Mouse (Mus musculus) liver, embryonic 13.5 days (tissue): ENCODE measurements around the gene Gm26661. TPM values are rescaled to one million over a fixed set of nuclear protein-coding genes. Genes with fewer than 3 reads are reported as not detected.

Source experiments
- ATAC-seq: fragments of 200-750 bp; cut with Nextera tagmentation; 2 replicates; pipeline ENCODE4 v1.8.0; 2017; ENCODE audit warnings: low read depth, mild to moderate bottlenecking, moderate number of reproducible peaks, moderate library complexity
- DNase-seq: peaks from one replicate; pipeline ENCODE4 v3.0.0; 2022
- H3K27ac ChIP-seq: fragments of 300-500 bp; sonication (generic); 2 replicates; pipeline ENCODE4 v1.5.1; 2015; ENCODE audit warnings: moderate library complexity, mild to moderate bottlenecking, inconsistent platforms
- H3K27me3 ChIP-seq: fragments of 300-500 bp; sonication (generic); 2 replicates; pipeline ENCODE4 v1.6.1; 2015; ENCODE audit warnings: mild to moderate bottlenecking, inconsistent platforms
- H3K36me3 ChIP-seq: fragments of 300-500 bp; sonication (generic); 2 replicates; pipeline ENCODE4 v1.6.1; 2015; ENCODE audit warnings: mild to moderate bottlenecking, inconsistent platforms
- H3K4me1 ChIP-seq: fragments of 300-500 bp; sonication (generic); replicated peaks from 2 replicates; pipeline ENCODE4 v1.6.1; 2015; ENCODE audit warnings: inconsistent platforms
- H3K4me2 ChIP-seq: fragments of 300-500 bp; sonication (generic); 2 replicates; pipeline ENCODE4 v1.6.1; 2015; ENCODE audit warnings: inconsistent platforms, mild to moderate bottlenecking, moderate library complexity
- H3K4me3 ChIP-seq: fragments of 300-500 bp; sonication (generic); replicated peaks from 2 replicates; pipeline ENCODE4 v1.5.1; 2015; ENCODE audit warnings: mild to moderate bottlenecking, inconsistent platforms
- H3K9ac ChIP-seq: fragments of 300-500 bp; sonication (generic); 2 replicates; pipeline ENCODE4 v1.6.1; 2015; ENCODE audit warnings: mild to moderate bottlenecking, inconsistent platforms
- H3K9me3 ChIP-seq: fragments of 300-500 bp; sonication (generic); replicated peaks from 2 replicates; pipeline ENCODE4 v1.6.1; 2016; ENCODE audit warnings: inconsistent platforms
- WGBS: fragments of 180-500 bp; shearing (Covaris S2); methylation state at CpG from one replicate; pipeline ENCODE4 v1.1.7; 2015; ENCODE audit not compliant: insufficient replicate concordance; 5-methylcytosine and 5-hydroxymethylcytosine counted together
- polyA plus RNA-seq: library from polyadenylated mRNA; unstranded; fragments of >200 nt; fragmentation: Nextera tagmentation; extraction: Ambion mirVana; gene quantifications from 2 replicates; pipeline ENCODE4 v1.2.1, GENCODE M21; 2015

The Gm26661 gene
- polyA plus RNA-seq, 1 experiment from 2014 or later: not detected

- Histone ChIP-seq H3K36me3 (no peaks in the 10 kb centered on the region), H3K4me2 (no peak overlapping the region), H3K27me3 (no peaks in the 10 kb centered on the region), H3K9me3 (no peaks in the 10 kb centered on the region; the same call in 1 of the 2 replicates), H3K4me1 (no peaks in the 10 kb centered on the region), H3K4me3 (no peak overlapping the region), H3K9ac (no peak overlapping the region), H3K27ac (no peak overlapping the region)
- WGBS: 12% methylated on average over 4 of the region's 4 CpGs
- no peak for ATAC-seq
- DNase-seq: no peak
These were observed 10.4 kb downstream of the Gm26661 start for GRCm38 (mm10) chr14:7801831-7802230.

- 0 out of 2 replicates have a peak, but pooled peaks cover 3% of the 10 kb centered on the region for H3K4me1 ChIP-seq
- H3K36me3 ChIP-seq: no peaks in the 10 kb centered on the region
- H3K27me3 ChIP-seq: no peaks in the 10 kb centered on the region
- no peaks in the 10 kb centered on the region; the same call in 1 of the 2 replicates for H3K9me3 ChIP-seq
- DNase-seq: no peak
- no peak for ATAC-seq
- WGBS: 28% methylated on average over 4 of the region's 4 CpGs
- no peak overlapping the region for H3K27ac ChIP-seq
- H3K9ac ChIP-seq: no peak overlapping the region
- H3K4me3 ChIP-seq: no peak overlapping the region
- no peak overlapping the region for H3K4me2 ChIP-seq
These were observed 12.6 kb downstream of the Gm26661 start for GRCm38 (mm10) chr14:7803874-7804557.

- Histone ChIP-seq H3K9me3 (no peaks in the 10 kb centered on the region; the same call in 1 of the 2 replicates), H3K4me1 (0 out of 2 replicates have a peak, but pooled peaks cover 3% of the 10 kb centered on the region), H3K27ac (no peak overlapping the region), H3K36me3 (no peaks in the 10 kb centered on the region), H3K4me3 (no peak overlapping the region), H3K27me3 (no peaks in the 10 kb centered on the region), H3K4me2 (no peak overlapping the region), H3K9ac (no peak overlapping the region)
- DNase-seq (no peak), ATAC-seq (no peak)
- WGBS: 75% methylated on average over 2 of the region's 2 CpGs
These were observed 13.1 kb downstream of the Gm26661 start for GRCm38 (mm10) chr14:7804558-7804905.

- Histone ChIP-seq H3K4me1 (0 out of 2 replicates have a peak, but pooled peaks cover 3% of the 10 kb centered on the region), H3K9ac (no peak overlapping the region), H3K4me2 (no peak overlapping the region), H3K9me3 (no peaks in the 10 kb centered on the region), H3K36me3 (no peaks in the 10 kb centered on the region), H3K4me3 (no peak overlapping the region), H3K27ac (no peak overlapping the region), H3K27me3 (no peaks in the 10 kb centered on the region)
- WGBS: 52% methylated on average over 4 of the region's 4 CpGs
- DNase-seq (no peak), ATAC-seq (peak; percentile 43; the same call in 1 of the 2 replicates)
These were observed 16.3 kb downstream of the Gm26661 start for GRCm38 (mm10) chr14:7807711-7808110.

GRCm38 (mm10) chr14:7808501-7808981 is 17.2 kb downstream of the Gm26661 start:
- H3K27ac ChIP-seq: no peak overlapping the region
- H3K9ac ChIP-seq: no peak overlapping the region
- no peak overlapping the region for H3K4me2 ChIP-seq
- no peaks in the 10 kb centered on the region for H3K9me3 ChIP-seq
- ATAC-seq (no peak), DNase-seq (no peak)
- H3K4me3 ChIP-seq: no peak overlapping the region
- H3K4me1 ChIP-seq: 0 out of 2 replicates have a peak, but pooled peaks cover 3% of the 10 kb centered on the region
- H3K36me3 ChIP-seq: no peaks in the 10 kb centered on the region
- WGBS: 44% methylated on average over 11 of the region's 11 CpGs
- H3K27me3 ChIP-seq: no peaks in the 10 kb centered on the region

- Histone ChIP-seq H3K4me2 (no peak overlapping the region), H3K9ac (no peak overlapping the region), H3K4me3 (no peak overlapping the region), H3K27ac (no peak overlapping the region), H3K4me1 (0 out of 2 replicates have a peak, but pooled peaks cover 3% of the 10 kb centered on the region), H3K36me3 (no peaks in the 10 kb centered on the region), H3K27me3 (no peaks in the 10 kb centered on the region), H3K9me3 (no peaks in the 10 kb centered on the region)
- ATAC-seq (no peak), DNase-seq (no peak)
- WGBS: 75% methylated on average over 12 of the region's 12 CpGs
These were observed 17.9 kb downstream of the Gm26661 start for GRCm38 (mm10) chr14:7809043-7809955.

- DNase-seq (peak; percentile 72), ATAC-seq (peak; percentile 91)
- H3K4me3 ChIP-seq: peak within 1 kb of the TSS; percentile 63
- H3K36me3 ChIP-seq: no peaks in the 10 kb centered on the region
- H3K4me2 ChIP-seq: peak within 1 kb of the TSS; percentile 82
- peaks cover 39% of the 10 kb centered on the region for H3K4me1 ChIP-seq
- peak within 1 kb of the TSS; percentile 73 for H3K9ac ChIP-seq
- peaks cover 19% of the 10 kb centered on the region for H3K27me3 ChIP-seq
- no peaks in the 10 kb centered on the region for H3K9me3 ChIP-seq
- under 1% methylated on average over 49 of the region's 49 CpGs for WGBS
- no peak within 1 kb of the TSS for H3K27ac ChIP-seq
These were observed 26.5 kb downstream of the Gm26661 start, which contains the start of gene Flnb for GRCm38 (mm10) chr14:7817770-7818462. Gene Flnb, plus strand, starts transcription at chr14:7817957.

- no peaks in the 10 kb centered on the region for H3K9me3 ChIP-seq
- WGBS: 0% methylated on average over 36 of the region's 36 CpGs
- peak overlapping the region; percentile 63 for H3K4me3 ChIP-seq
- no peak for DNase-seq
- H3K4me2 ChIP-seq: peak overlapping the region; percentile 82
- H3K27ac ChIP-seq: no peak overlapping the region
- no peak; the same call in 1 of the 2 replicates for ATAC-seq
- H3K36me3 ChIP-seq: no peaks in the 10 kb centered on the region
- peaks cover 19% of the 10 kb centered on the region for H3K27me3 ChIP-seq
- H3K4me1 ChIP-seq: peaks cover 44% of the 10 kb centered on the region
- peak overlapping the region; percentile 73 for H3K9ac ChIP-seq
These were observed 27.2 kb downstream of the Gm26661 start for GRCm38 (mm10) chr14:7818463-7819121.

- peak overlapping the region; percentile 82 for H3K4me2 ChIP-seq
- no peak for DNase-seq
- peak overlapping the region; percentile 63 for H3K4me3 ChIP-seq
- no peaks in the 10 kb centered on the region for H3K36me3 ChIP-seq
- no peaks in the 10 kb centered on the region for H3K9me3 ChIP-seq
- no peak overlapping the region for H3K27ac ChIP-seq
- H3K9ac ChIP-seq: peak overlapping the region; percentile 73; the same call in 1 of the 2 replicates
- H3K27me3 ChIP-seq: peaks cover 19% of the 10 kb centered on the region
- peaks cover 48% of the 10 kb centered on the region for H3K4me1 ChIP-seq
- ATAC-seq: no peak
- WGBS: 42% methylated on average over 5 of the region's 5 CpGs
These were observed 28.1 kb downstream of the Gm26661 start for GRCm38 (mm10) chr14:7819446-7819845.

GRCm38 (mm10) chr14:7821341-7821740 is 30.0 kb downstream of the Gm26661 start:
- Histone ChIP-seq H3K9ac (no peak overlapping the region), H3K36me3 (no peaks in the 10 kb centered on the region), H3K4me1 (peaks cover 64% of the 10 kb centered on the region), H3K4me3 (no peak overlapping the region), H3K27ac (no peak overlapping the region), H3K27me3 (peaks cover 19% of the 10 kb centered on the region), H3K4me2 (no peak overlapping the region), H3K9me3 (no peaks in the 10 kb centered on the region)
- WGBS: 68% methylated on average over 8 of the region's 8 CpGs
- no peak for ATAC-seq
- DNase-seq: no peak
